Mouse (Mus musculus) right cerebral cortex, postnatal 14 days (tissue): ENCODE data around the gene Mad1l1.
A peak's percentile ranks its signal among the peaks of the same experiment; 100 is the strongest.

Experiments
- DNase-seq: peaks from one replicate; pipeline ENCODE4 v3.0.0; 2022

Mad1l1 gene

GRCm38 (mm10) chr5:140258633-140259032 is 62.7 kb downstream of the Mad1l1 start:
- no peak for DNase-seq

GRCm38 (mm10) chr5:140258035-140258434 is 63.3 kb downstream of the Mad1l1 start:
- no peak for DNase-seq

- DNase-seq = no peak
Observed at GRCm38 (mm10) chr5:140257439-140257838, 63.9 kb downstream of the Mad1l1 start.

DNA sequence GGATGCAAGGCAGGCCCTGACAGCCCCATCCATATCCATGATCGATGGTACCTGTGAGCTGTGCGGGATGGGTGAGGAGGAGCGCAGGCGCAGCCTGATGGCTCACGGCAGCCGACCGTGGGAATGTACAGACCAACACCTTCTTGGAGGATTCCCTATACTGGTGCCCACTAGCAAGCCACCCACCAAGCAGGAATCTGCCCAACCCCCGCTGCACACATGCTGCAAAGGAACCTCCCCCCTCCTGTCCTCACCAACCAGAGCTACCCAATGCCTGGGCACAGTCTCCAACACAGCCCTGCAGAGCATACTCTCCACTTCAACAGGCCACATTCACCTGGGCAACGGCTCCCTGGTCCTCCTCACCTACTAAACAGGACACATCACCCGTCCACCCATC is 64.7 kb downstream of the Mad1l1 start:
- no peak for DNase-seq

- no peak for DNase-seq
Observed at GRCm38 (mm10) chr5:140255265-140255664, 66.1 kb downstream of the Mad1l1 start.

DNA sequence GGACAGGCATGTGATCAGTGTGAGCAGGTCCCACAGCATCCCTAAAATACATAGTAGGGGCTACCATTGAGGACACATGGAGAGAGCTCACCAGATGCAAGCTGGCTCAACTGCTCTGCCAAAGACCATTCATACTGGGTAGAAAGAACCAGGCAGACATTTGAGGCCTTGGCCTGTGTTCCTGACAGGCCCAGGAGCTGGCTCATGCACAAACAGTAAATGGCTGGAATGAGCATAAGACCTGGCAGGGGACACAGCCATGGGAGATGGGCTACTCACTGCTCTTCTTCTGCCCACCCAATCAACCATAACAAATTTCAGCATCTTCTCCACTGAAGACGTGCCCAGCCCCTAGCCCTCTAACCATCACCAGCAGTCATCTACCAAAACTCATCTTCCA is 66.7 kb downstream of the Mad1l1 start:
- DNase-seq = no peak

DNA sequence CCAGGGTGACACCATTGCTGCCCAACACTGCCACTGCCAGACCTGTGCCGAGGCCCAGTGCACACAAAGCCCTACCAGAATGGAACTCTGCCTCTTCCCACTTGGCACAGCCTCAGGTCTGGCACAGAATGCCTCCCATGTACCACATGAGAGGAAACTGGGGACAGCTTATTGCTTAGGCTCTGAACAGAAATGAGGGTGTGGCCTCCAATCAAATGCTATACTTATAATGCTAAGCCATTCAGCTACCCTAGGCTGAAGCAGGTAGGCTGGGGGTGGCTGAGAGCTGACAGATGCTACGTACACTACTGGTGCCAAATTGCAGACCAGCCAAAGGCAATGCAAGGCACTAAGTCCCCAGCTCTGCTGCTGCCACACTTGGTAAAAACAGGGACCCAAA is 69.4 kb downstream of the Mad1l1 start:
- DNase-seq = peak; percentile 17

DNA sequence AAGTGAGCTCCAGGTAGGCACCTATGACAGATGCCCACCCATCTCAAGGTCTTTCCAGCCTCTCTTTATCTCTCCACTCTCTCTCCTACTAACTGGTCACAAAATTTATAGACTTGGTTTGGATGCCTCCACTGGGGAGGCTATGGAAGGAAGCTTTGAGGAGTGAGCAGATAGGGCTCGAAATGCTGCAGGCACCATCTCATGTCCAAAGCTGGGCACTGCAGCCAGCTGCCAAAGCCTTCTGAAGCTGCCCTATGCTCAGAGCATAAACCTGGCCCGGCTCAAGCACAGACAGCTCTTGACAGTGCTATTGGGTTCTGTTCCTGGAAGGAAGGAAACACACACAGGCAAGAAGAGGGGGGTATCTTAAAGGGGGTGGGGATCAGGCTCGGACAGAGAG is 71.0 kb downstream of the Mad1l1 start:
- DNase-seq = peak; percentile 34

- DNase-seq = no peak
Observed at GRCm38 (mm10) chr5:140249359-140250062, 71.8 kb downstream of the Mad1l1 start.

GRCm38 (mm10) chr5:140248101-140248500 is 73.3 kb downstream of the Mad1l1 start:
- DNase-seq = no peak

- DNase-seq = no peak
Observed at GRCm38 (mm10) chr5:140240235-140240634, 81.1 kb downstream of the Mad1l1 start.

DNA sequence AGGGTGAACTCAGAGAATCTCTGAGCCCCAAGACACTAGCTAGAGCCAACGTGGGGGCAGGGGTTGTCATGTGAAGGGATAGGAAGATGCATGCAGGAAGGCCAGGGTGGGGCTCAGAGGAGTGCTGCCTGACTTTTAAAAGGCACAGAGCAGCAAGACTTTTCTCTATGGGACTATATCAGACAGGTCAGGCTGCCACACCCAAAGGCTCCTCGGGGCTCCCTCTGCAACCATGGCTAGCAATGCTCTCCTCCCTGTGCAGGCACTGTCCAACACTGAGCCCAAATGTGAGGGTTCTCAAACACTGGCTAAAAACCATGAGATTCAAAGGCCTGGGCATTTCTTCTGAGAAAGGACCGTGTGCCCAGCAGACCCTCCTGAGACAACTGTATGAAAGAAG is 82.5 kb downstream of the Mad1l1 start:
- no peak for DNase-seq

GRCm38 (mm10) chr5:140230818-140231217 is 90.5 kb downstream of the Mad1l1 start:
- DNase-seq = no peak

- no peak for DNase-seq
Observed at GRCm38 (mm10) chr5:140228306-140228705, 93.0 kb downstream of the Mad1l1 start.

DNA sequence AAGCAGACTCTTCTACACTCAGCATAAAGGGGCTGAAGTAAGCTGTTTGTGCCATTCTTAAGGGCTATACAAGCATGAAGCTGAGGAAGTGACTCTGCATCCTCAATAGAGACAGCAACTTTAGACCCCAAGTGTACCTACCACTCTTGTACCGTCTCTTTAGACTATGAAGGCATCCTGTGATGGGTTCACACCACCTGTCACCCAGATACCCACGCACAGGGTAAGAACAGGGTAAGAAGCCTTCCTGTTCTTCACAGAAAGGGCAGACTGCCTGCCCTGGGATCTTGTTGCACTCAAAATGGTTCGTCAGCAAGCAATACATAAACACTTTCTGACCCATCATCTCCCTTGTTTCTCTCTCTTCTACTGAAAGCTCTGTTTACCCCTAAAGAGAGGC is 94.5 kb downstream of the Mad1l1 start:
- DNase-seq = no peak

DNA sequence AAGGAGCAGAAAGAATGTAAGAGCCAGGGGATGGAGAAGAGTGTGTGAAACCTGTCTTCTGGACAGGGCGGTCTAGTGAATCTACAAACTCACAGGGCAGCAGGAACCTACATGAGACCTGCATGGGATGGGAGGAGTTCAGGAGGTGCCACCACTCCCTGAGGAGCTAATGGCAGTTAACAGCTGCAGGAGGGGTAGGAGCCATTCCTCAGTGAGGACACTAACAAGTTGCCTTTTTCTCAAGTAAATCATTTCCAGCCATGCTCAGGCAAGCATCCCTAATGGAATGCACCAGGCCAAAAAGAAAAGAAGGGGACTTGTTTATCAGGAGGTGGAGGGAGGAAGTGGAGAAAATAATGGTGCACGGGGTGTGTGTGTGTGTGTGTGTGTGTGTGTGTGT is 95.5 kb downstream of the Mad1l1 start:
- no peak for DNase-seq

- no peak for DNase-seq
Observed at GRCm38 (mm10) chr5:140225103-140225502, 96.2 kb downstream of the Mad1l1 start.

- no peak for DNase-seq
Observed at GRCm38 (mm10) chr5:140223070-140224053, 98.0 kb downstream of the Mad1l1 start.

- no peak for DNase-seq
Observed at GRCm38 (mm10) chr5:140221016-140221650, 100.2 kb downstream of the Mad1l1 start.

DNA sequence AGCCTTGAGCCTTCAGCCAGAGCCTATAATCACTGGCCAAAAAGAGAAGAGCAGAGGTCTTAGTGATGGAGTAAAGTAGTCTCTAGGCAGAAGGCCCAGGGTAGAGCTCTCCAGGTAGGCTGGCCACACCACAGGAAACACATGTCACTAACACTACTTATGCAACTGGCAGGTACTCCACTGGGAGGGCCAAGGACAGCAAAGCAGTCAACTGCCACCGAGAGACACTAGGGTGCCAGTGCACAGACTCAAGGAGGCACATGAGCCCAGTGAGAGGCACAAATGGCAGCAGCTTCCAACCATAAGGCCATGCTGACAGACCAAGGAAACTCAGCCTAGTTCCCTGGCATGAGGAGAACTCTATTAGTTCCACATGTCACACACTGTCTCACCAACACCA is 102.1 kb downstream of the Mad1l1 start:
- no peak for DNase-seq

GRCm38 (mm10) chr5:140217900-140218299 is 103.5 kb downstream of the Mad1l1 start:
- DNase-seq = no peak

DNA sequence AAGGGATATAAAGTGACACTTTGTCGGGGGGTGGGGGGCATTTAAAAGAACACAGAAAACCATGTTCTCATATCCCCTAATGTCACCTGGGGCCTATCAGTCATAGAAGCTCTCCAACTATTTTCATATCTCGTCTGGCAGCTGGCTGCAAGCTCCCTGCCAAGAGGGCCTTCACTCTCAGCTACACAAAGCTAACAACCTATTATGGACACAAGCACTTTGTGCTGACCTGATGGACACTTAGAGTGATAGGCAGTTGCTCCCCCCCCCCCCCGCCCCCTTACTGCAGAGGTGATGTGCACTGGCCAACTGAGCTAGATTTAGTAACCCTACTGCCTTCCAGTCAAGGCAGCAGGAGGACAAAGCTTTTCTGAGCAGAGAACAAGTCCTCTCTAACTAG is 104.3 kb downstream of the Mad1l1 start:
- no peak for DNase-seq

DNA sequence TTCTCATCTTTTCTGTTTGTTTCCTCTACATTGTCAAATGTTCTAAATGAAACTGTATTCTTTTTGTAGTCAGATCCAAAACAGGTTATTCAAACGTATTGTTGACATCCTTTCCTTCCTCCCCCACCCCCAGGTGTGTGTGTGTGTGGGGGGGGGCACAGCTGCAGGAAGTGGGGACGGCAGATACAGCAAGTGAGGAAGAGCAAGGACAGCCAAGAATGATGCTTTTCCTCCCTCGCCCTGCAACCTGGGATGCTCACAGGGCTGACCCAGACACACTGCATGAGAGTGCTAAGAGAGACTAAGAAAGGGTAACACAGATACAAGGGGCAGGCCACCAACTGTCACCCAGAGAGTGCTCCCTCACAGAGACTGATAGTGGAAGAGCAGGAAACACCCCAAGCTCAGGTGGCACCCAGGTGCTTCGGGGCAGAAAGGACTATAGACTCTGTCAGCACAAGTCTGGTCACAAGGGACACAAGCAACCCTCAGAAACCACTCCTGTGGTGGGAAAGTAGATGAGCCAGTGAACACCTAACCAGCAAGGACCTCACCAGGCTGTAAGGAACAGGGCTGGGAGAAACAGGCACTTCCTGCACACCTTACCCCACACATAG is 105.8 kb downstream of the Mad1l1 start:
- DNase-seq = no peak
